Mouse (Mus musculus) olfactory bulb, adult 2 months (tissue): ENCODE results near the gene Ppox.

Experiments used
- CTCF ChIP-seq: fragments of 200-500 bp; IDR thresholded peaks from 2 replicates; pipeline ENCODE4 v1.5.1; 2012; ENCODE audit warnings: low read depth, mild to moderate bottlenecking, low read length, moderate library complexity; ENCODE audit not compliant: insufficient read depth
- POLR2A ChIP-seq: fragments of 200-500 bp; IDR thresholded peaks from 2 replicates; pipeline ENCODE4 v1.6.1; 2012; ENCODE audit warnings: mild to moderate bottlenecking, low read depth, low read length, moderate library complexity; ENCODE audit not compliant: insufficient read depth

GRCm38 (mm10) chr1:171238463-171238862 lies 42.5 kb downstream of the Ppox start:
- TF ChIP-seq POLR2A (no peak), CTCF (peak; percentile 56)
